14 mouse cellular contexts compared by ENCODE assay signal in genomic region chr2:35880362-35880761, GRCm38 (mm10).
DNase-seq lines count a peak whose midpoint lies in the region; ATAC-seq and TF ChIP-seq lines count a peak whose summit lies in the region.
"Had no signal": no experiment of that assay in that cellular context is flagged by ENCODE, and none has a peak within 500 bp of the region (broad histone marks: within the 10 kb centered on the region; RNA-seq: fewer than 3 reads in every experiment).

No protein-coding gene starts in this region.

- peak; percentile 14 to 23 for DNase-seq in heart, adult 2 months
- DNase-seq in heart, postnatal 25 days (ENCODE audit: low spot score), result no peak
- no peak for DNase-seq in left cerebral cortex, adult 18-20 months (ENCODE audit: low spot score in 2 of 2)
- DNase-seq in thymus, postnatal 4 days, result no peak
- DNase-seq: adrenal gland, postnatal 36 days; lung, postnatal 36 days had no signal

- no peak overlapping the region for H3K9ac ChIP-seq in heart, adult 2 months (ENCODE audit: low read depth, low read length)
- H3K9ac ChIP-seq in hindbrain, embryonic 16.5 days (ENCODE audit: low read depth, low read length), result 0 out of 2 replicates have a peak overlapping the region, but pooled peaks have one; percentile 24
- H3K9ac ChIP-seq in stomach, embryonic 15.5 days, result no peak overlapping the region
- H3K9ac ChIP-seq: embryonic facial prominence, embryonic 15.5 days; liver, embryonic 14.5 days had no signal

- no peaks in the 10 kb centered on the region for H3K9me3 ChIP-seq in megakaryocyte, embryonic 14.5 days
- no peaks in the 10 kb centered on the region for H3K9me3 ChIP-seq in hindbrain, embryonic 16.5 days (ENCODE audit: control insufficient read depth, low read length)
- H3K9me3 ChIP-seq in stomach, embryonic 15.5 days, result no peaks in the 10 kb centered on the region
- H3K9me3 ChIP-seq: embryonic facial prominence, embryonic 15.5 days; G1E had no signal

- no peak overlapping the region for H3K4me2 ChIP-seq in hindbrain, embryonic 16.5 days (ENCODE audit: low read length)
- H3K4me2 ChIP-seq in stomach, embryonic 15.5 days, result no peak overlapping the region
- H3K4me2 ChIP-seq: embryonic facial prominence, embryonic 15.5 days had no signal

- no peak for ATAC-seq in megakaryocyte, adult 5-6 weeks (ENCODE audit: poor library complexity, severe bottlenecking)
- 0 out of 2 replicates have a peak, but pooled peaks have one; percentile 21 for ATAC-seq in hindbrain, embryonic 16.5 days
- 0 out of 2 replicates have a peak, but pooled peaks have one; percentile 10 for ATAC-seq in stomach, embryonic 15.5 days (ENCODE audit: insufficient read depth, low FRiP score, low read depth)

- no peaks in the 10 kb centered on the region for H3K27me3 ChIP-seq in heart, adult 2 months (ENCODE audit: control insufficient read depth, insufficient read depth, low read length)
- H3K27me3 ChIP-seq in megakaryocyte, embryonic 14.5 days (replicated peaks), result no peaks in the 10 kb centered on the region
- H3K27me3 ChIP-seq in hindbrain, embryonic 16.5 days (replicated peaks; ENCODE audit: control insufficient read depth, insufficient read depth, low read length), result no peaks in the 10 kb centered on the region
- 0 out of 2 replicates have a peak, but pooled peaks cover 3% of the 10 kb centered on the region for H3K27me3 ChIP-seq in stomach, embryonic 15.5 days (replicated peaks)

- H3K79me2 ChIP-seq in heart, adult 2 months (replicated peaks; ENCODE audit: control insufficient read depth, insufficient read depth, low read length), result no peaks in the 10 kb centered on the region

- no peak for TF ChIP-seq POLR2A in heart, adult 2 months (IDR thresholded peaks at IDR 0.05; ENCODE audit: insufficient read depth, low read depth, low read length)

- TF ChIP-seq EP300 in heart, adult 2 months (IDR thresholded peaks at IDR 0.05; ENCODE audit: insufficient read depth, low read depth, low read length), result no peak

- H3K36me3 ChIP-seq in heart, adult 2 months (ENCODE audit: control insufficient read depth, insufficient read depth, low read length), result no peaks in the 10 kb centered on the region
- H3K36me3 ChIP-seq in megakaryocyte, embryonic 14.5 days (replicated peaks; ENCODE audit: low read length), result peaks cover 52% of the 10 kb centered on the region
- H3K36me3 ChIP-seq in hindbrain, embryonic 16.5 days (ENCODE audit: control insufficient read depth, insufficient read depth, low read length), result no peaks in the 10 kb centered on the region
- no peaks in the 10 kb centered on the region for H3K36me3 ChIP-seq in stomach, embryonic 15.5 days
- H3K36me3 ChIP-seq: embryonic facial prominence, embryonic 15.5 days; G1E had no signal

- intact Hi-C loops in heart, adult 2 months (cut with DNase I), result no loop called here
- intact Hi-C loops in heart, postnatal 25 days (cut with DNase I), result no loop called here

- H3K4me1 ChIP-seq in heart, adult 2 months (ENCODE audit: control insufficient read depth, insufficient read depth, low read length), result peaks cover 3% of the 10 kb centered on the region
- peaks cover 98% of the 10 kb centered on the region for H3K4me1 ChIP-seq in megakaryocyte, embryonic 14.5 days
- peaks cover 5% of the 10 kb centered on the region for H3K4me1 ChIP-seq in hindbrain, embryonic 16.5 days (ENCODE audit: control insufficient read depth, insufficient read depth, low read depth, low read length)
- H3K4me1 ChIP-seq in stomach, embryonic 15.5 days, result 0 out of 2 replicates have a peak, but pooled peaks cover 15% of the 10 kb centered on the region

- H3K27ac ChIP-seq in heart, adult 2 months, result peak overlapping the region; percentile 18
- H3K27ac ChIP-seq in hindbrain, embryonic 16.5 days (ENCODE audit: low read depth, low read length), result peak overlapping the region; percentile 31; the same call in 1 of the 2 replicates
- peak overlapping the region; percentile 78 for H3K27ac ChIP-seq in stomach, embryonic 15.5 days
- H3K27ac ChIP-seq: embryonic facial prominence, embryonic 15.5 days; layer of hippocampus, adult 2 months; liver, embryonic 14.5 days had no signal

- 64% methylated on average over 7 of the region's 7 CpGs for WGBS in heart, adult 2 months
- 62% methylated on average over 7 of the region's 7 CpGs for WGBS in hindbrain, embryonic 16.5 days
- 54% methylated on average over 7 of the region's 7 CpGs for WGBS in stomach, embryonic 15.5 days

- TF ChIP-seq CTCF in heart, adult 2 months (IDR thresholded peaks at IDR 0.05), result no peak

- H3K4me3 ChIP-seq in heart, adult 2 months, result no peak overlapping the region
- H3K4me3 ChIP-seq in megakaryocyte, embryonic 14.5 days (replicated peaks), result peak overlapping the region; percentile 93
- no peak overlapping the region for H3K4me3 ChIP-seq in hindbrain, embryonic 16.5 days (ENCODE audit: low read length)
- H3K4me3 ChIP-seq in stomach, embryonic 15.5 days (replicated peaks), result no peak overlapping the region
- H3K4me3 ChIP-seq: embryonic facial prominence, embryonic 15.5 days; layer of hippocampus, adult 2 months had no signal

Comparison
In these comparisons a context has a peak if more than half of its experiments do, and no peak if none do; other contexts are left out.
1. DNase-seq: peak in heart, adult 2 months (2 of 2); none in heart, postnatal 25 days (single experiment), left cerebral cortex, adult 18-20 months (0 of 2) and thymus, postnatal 4 days (single experiment).
2. H3K27ac ChIP-seq: peak in every context shown above with its lines; median percentile 78 in stomach, embryonic 15.5 days; 31 in hindbrain, embryonic 16.5 days; 18 in heart, adult 2 months.